Mouse (Mus musculus) lung, postnatal 0 days (tissue): ENCODE measurements around the gene Apobec3. TPM values are rescaled to one million over a fixed set of nuclear protein-coding genes. Genes with fewer than 3 reads are reported as not detected.

Experiments used
- ATAC-seq: fragments of 200-750 bp; cut with Nextera tagmentation; 2 replicates; pipeline ENCODE4 v1.8.0; 2017; ENCODE audit warnings: moderate library complexity
- DNase-seq: peaks from one replicate; pipeline ENCODE4 v3.0.0-alpha.2; 2016; ENCODE audit warnings: low spot score
- H3K27ac ChIP-seq: fragments of 300-500 bp; sonication (generic); 2 replicates; pipeline ENCODE4 v1.5.1; 2014; ENCODE audit warnings: antibody characterized with exemption, mild to moderate bottlenecking, low read length, mixed read lengths
- H3K27me3 ChIP-seq: fragments of 300-500 bp; sonication (generic); replicated peaks from 2 replicates; pipeline ENCODE4 v1.6.1; 2014; ENCODE audit warnings: low read length, mixed read lengths; ENCODE audit not compliant: insufficient read depth
- H3K36me3 ChIP-seq: fragments of 300-500 bp; sonication (generic); 2 replicates; pipeline ENCODE4 v1.6.1; 2014; ENCODE audit warnings: low read length, mixed read lengths; ENCODE audit not compliant: insufficient read depth
- H3K4me1 ChIP-seq: fragments of 300-500 bp; sonication (generic); 2 replicates; pipeline ENCODE4 v1.6.1; 2014; ENCODE audit warnings: antibody characterized with exemption, low read depth, low read length, mixed read lengths; ENCODE audit not compliant: insufficient read depth
- H3K4me2 ChIP-seq: fragments of 300-500 bp; sonication (generic); replicated peaks from 2 replicates; pipeline ENCODE4 v1.6.1; 2014; ENCODE audit warnings: low read depth, mild to moderate bottlenecking, low read length, moderate library complexity, mixed read lengths
- H3K4me3 ChIP-seq: fragments of 300-500 bp; sonication (generic); 2 replicates; pipeline ENCODE4 v1.5.1; 2014; ENCODE audit warnings: low read depth, low read length
- H3K9ac ChIP-seq: fragments of 300-500 bp; sonication (generic); replicated peaks from 2 replicates; pipeline ENCODE4 v1.6.1; 2014; ENCODE audit warnings: low read depth, mild to moderate bottlenecking
- H3K9me3 ChIP-seq: fragments of 300-500 bp; sonication (generic); 2 replicates; pipeline ENCODE4 v1.6.1; 2016; ENCODE audit warnings: low read length, mixed read lengths
- CTCF ChIP-seq: IDR thresholded peaks from 2 replicates; pipeline ENCODE4 v1.5.1; 2016; ENCODE audit warnings: antibody characterized with exemption, mild to moderate bottlenecking
- EP300 ChIP-seq: IDR thresholded peaks from 2 replicates; pipeline ENCODE4 v1.6.1; 2016; ENCODE audit warnings: antibody characterized with exemption, mild to moderate bottlenecking, control low read depth
- WGBS: fragments of 180-500 bp; shearing (Covaris S2); extraction: QIAGEN DNeasy Blood & Tissue Kit; methylation state at CpG from one replicate; pipeline ENCODE4 v1.1.7; 2014; 5-methylcytosine and 5-hydroxymethylcytosine counted together
- polyA plus RNA-seq: library from polyadenylated mRNA; unstranded; fragments of >200 nt; fragmentation: Nextera tagmentation; extraction: Ambion mirVana; gene quantifications from 2 replicates; pipeline ENCODE4 v1.2.1, GENCODE M21; 2015

Gene Apobec3
- polyA plus RNA-seq, 1 experiment from 2014 or later = 24.8 TPM

- 78% methylated on average over 9 of the region's 9 CpGs for WGBS
- ATAC-seq = no peak
- no peak overlapping the region for H3K4me3 ChIP-seq
Measured at GRCm38 (mm10) chr15:79859821-79860220, 31.6 kb upstream of the Apobec3 start.

GRCm38 (mm10) chr15:79867260-79868002 lies 24.0 kb upstream of the Apobec3 start:
- Histone ChIP-seq H3K27me3 (no peaks in the 10 kb centered on the region), H3K4me1 (no peaks in the 10 kb centered on the region), H3K36me3 (no peaks in the 10 kb centered on the region), H3K9me3 (no peaks in the 10 kb centered on the region), H3K27ac (no peak overlapping the region), H3K9ac (no peak overlapping the region), H3K4me3 (no peak overlapping the region), H3K4me2 (no peak overlapping the region)
- no peak for DNase-seq
- 75% methylated on average over 3 of the region's 3 CpGs for WGBS
- TF ChIP-seq CTCF (peak; percentile 31), EP300 (no peak)
- no peak for ATAC-seq

More at GRCm38 (mm10) chr15:79859821-79860220, 31.6 kb upstream of the Apobec3 start:
- H3K27ac ChIP-seq = no peak overlapping the region
- TF ChIP-seq EP300 = no peak
- no peak for TF ChIP-seq CTCF
- no peaks in the 10 kb centered on the region for H3K36me3 ChIP-seq
- no peaks in the 10 kb centered on the region for H3K27me3 ChIP-seq
- no peak overlapping the region for H3K4me2 ChIP-seq
- no peak overlapping the region for H3K9ac ChIP-seq
- H3K9me3 ChIP-seq = no peaks in the 10 kb centered on the region
- H3K4me1 ChIP-seq = no peaks in the 10 kb centered on the region
- no peak for DNase-seq

- TF ChIP-seq EP300 (no peak), CTCF (no peak)
- Histone ChIP-seq H3K4me2 (no peak overlapping the region), H3K4me1 (no peaks in the 10 kb centered on the region), H3K27me3 (no peaks in the 10 kb centered on the region), H3K9me3 (no peaks in the 10 kb centered on the region), H3K9ac (no peak overlapping the region), H3K4me3 (no peak overlapping the region), H3K27ac (no peak overlapping the region), H3K36me3 (no peaks in the 10 kb centered on the region)
- DNase-seq (no peak), ATAC-seq (no peak)
- 91% methylated on average over 8 of the region's 8 CpGs for WGBS
Measured at GRCm38 (mm10) chr15:79873545-79873944, 17.9 kb upstream of the Apobec3 start.

DNA sequence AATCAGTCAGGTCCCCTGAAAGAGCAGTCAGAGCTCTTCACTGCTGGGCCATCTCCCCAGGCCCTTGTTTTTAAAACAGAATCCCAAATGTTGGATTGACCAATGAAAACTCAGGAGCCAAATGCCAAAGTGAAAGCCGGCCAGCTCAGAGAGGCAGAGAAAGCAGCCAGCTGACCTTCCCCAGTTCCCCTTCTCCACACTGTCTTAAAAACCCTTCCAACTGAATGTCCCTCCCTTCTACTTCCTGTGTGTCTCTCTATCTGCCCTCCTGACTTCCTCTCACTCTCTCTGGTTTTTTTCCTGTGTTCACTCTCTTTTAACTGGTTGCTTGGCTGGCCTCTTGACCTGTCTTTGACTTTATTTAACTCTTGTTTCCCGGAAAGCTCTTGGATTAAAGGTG lies 17.5 kb upstream of the Apobec3 start:
- Histone ChIP-seq H3K27ac (no peak overlapping the region), H3K27me3 (no peaks in the 10 kb centered on the region), H3K9me3 (no peaks in the 10 kb centered on the region), H3K4me3 (no peak overlapping the region), H3K36me3 (no peaks in the 10 kb centered on the region), H3K9ac (no peak overlapping the region), H3K4me2 (no peak overlapping the region), H3K4me1 (no peaks in the 10 kb centered on the region; the same call in 1 of the 2 replicates)
- DNase-seq (no peak), ATAC-seq (no peak)
- TF ChIP-seq EP300 = no peak
- TF ChIP-seq CTCF = no peak
- WGBS = 44% methylated on average over 2 of the region's 2 CpGs

DNA sequence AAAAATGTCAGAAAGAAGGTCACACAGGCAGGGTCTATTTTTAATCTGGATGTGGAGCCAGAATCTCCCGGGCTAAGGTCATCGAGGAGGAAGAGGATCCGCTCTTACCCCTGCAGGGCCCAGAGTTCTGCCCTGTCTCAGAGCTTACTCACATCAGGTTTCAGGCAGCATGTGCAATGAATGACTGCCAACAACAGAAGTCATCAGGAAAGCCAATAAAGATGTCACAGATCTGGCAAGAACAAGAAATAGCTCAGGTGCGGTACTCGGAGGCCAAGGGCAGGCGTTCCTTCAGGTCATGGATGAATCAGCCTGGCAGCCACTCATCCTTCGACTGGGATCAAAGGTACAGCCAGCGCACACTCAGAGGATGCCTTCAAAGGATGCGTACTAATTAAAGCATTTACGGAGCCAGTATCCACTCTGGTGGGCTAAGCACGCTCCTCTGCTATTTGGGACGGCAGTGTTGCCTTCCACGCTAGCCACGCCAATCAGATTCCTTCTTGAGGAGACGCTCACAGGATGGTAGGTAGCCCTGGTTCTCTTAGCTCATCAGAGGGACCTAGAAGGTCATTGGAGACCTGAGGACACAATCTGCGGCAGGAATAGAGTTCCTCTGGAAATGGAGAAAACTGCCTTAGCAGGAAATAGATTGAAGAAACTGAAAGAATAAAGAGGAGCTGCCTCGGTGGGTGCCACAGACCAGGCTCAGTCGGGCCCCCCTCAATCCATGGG lies 16.0 kb upstream of the Apobec3 start:
- Histone ChIP-seq H3K36me3 (no peaks in the 10 kb centered on the region), H3K27me3 (no peaks in the 10 kb centered on the region), H3K9ac (no peak overlapping the region), H3K27ac (no peak overlapping the region), H3K4me1 (no peaks in the 10 kb centered on the region; the same call in 1 of the 2 replicates), H3K4me3 (no peak overlapping the region), H3K4me2 (no peak overlapping the region), H3K9me3 (no peaks in the 10 kb centered on the region)
- TF ChIP-seq CTCF (no peak), EP300 (no peak)
- ATAC-seq (no peak), DNase-seq (no peak)
- WGBS = 91% methylated on average over 18 of the region's 18 CpGs

DNA sequence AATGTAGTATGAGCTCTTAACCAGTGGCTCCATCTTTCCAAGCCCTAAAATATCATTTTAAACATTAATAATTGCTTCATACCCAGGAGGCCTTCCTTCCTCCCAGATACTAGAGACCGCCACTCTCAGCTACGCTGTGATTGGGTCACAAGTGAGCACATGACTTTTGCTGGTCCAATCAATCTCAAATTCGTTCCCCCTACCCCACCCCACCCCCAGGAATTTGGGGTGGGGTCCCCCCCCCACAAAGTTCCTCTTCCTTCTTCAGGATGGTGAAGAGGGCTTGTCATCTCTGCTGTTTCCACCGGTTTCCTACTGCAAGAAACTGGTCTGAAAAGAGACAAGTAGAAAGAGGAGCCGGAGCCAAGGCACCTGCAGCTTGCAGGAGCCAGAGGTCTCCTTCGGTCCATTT lies 12.7 kb upstream of the Apobec3 start:
- H3K27me3 ChIP-seq = no peaks in the 10 kb centered on the region
- H3K4me1 ChIP-seq = no peaks in the 10 kb centered on the region; the same call in 1 of the 2 replicates
- H3K4me3 ChIP-seq = 0 out of 2 replicates have a peak overlapping the region, but pooled peaks have one; percentile 5
- no peaks in the 10 kb centered on the region for H3K36me3 ChIP-seq
- H3K27ac ChIP-seq = peak overlapping the region; percentile 92
- ATAC-seq (peak; percentile 70), DNase-seq (peak; percentile 83)
- TF ChIP-seq EP300 (no peak), CTCF (no peak)
- H3K9me3 ChIP-seq = no peaks in the 10 kb centered on the region
- H3K9ac ChIP-seq = no peak overlapping the region; the same call in 1 of the 2 replicates
- 29% methylated on average over 6 of the region's 6 CpGs for WGBS
- peak overlapping the region; percentile 34 for H3K4me2 ChIP-seq
